Mouse (Mus musculus) kidney, adult 2 months (tissue): ENCODE results near the gene Nsun3.

ENCODE experiments used
- CTCF ChIP-seq: fragments of 200-500 bp; conservative IDR thresholded peaks from 2 replicates; pipeline ENCODE4 v1.5.1; 2011; ENCODE audit warnings: low read depth, mild to moderate bottlenecking, control low read depth, low read length, moderate library complexity, mixed read lengths; ENCODE audit not compliant: insufficient read depth, insufficient read length
- POLR2A ChIP-seq: fragments of 200-500 bp; IDR thresholded peaks from one replicate; pipeline ENCODE4 v1.6.1; 2011; ENCODE audit warnings: low read depth, low read length, control low read depth

DNA sequence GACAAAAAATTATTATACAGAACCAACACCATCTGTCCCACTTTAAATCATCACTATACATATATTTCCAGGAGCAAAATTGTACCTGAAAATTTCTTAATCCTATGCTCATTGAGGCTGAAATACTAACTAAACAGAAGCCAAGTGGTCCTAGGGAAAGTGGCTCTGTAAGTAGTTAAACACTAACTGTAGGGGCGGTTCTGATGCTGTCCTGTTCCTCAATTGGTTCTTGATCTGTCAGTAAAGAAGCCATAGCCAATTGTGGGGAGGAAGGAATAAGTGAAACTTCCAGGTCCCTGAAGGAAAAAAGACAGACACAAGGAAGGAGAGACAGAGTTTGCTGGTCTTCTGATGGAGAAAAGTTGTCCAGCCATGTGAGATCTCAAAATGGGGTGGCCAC lies 52.3 kb downstream of the Nsun3 start:
- TF ChIP-seq POLR2A = no peak
- no peak for TF ChIP-seq CTCF
